Mouse (Mus musculus) heart, adult 18-20 months (tissue): ENCODE data around the gene Myh7. TPM values are rescaled to one million over a fixed set of nuclear protein-coding genes. Genes with fewer than 3 reads are reported as not detected.

ENCODE experiments used
- microRNA-seq, 2 experiments: library from miRNA; unstranded; fragments of <30 nt; microRNA quantifications; one replicate each; pipeline ENCODE4 v1.2.0; 2022
- total RNA-seq, 2 experiments: library from RNA; stranded (reverse); gene quantifications; 2 replicates each; pipeline ENCODE4 v1.2.3; 2021

Myh7 gene
- total RNA-seq, 2 experiments from 2014 or later: 1,849 to 2,242 TPM

Small RNAs within 50 kb of the gene (microRNA-seq; reads per million reads assigned to microRNA genes)
- gene Mir208a: 1,739 to 13,063 reads per million in 2 experiments
- gene Mir208b: 23.9 to 165 reads per million in 2 experiments

Other genes starting within 250 kb of the Myh7 start
- gene Slc7a8, start 212.7 kb downstream of the Myh7 start, total RNA-seq: 1 to 10 TPM; 3.1 to 3.3 TPM
- gene Rnf212b, start 180.5 kb downstream of the Myh7 start, total RNA-seq: under 1 TPM; 0.36 to 0.57 TPM
- gene Homez, start 123.7 kb downstream of the Myh7 start, total RNA-seq: 1 to 10 TPM; 4.7 to 5.5 TPM
- 1 to 10 TPM; 3.3 to 3.4 TPM for gene Ppp1r3e, start 117.1 kb downstream of the Myh7 start, total RNA-seq
- 10 to 100 TPM; 42.4 to 44.1 TPM for gene Bcl2l2, start 111.2 kb downstream of the Myh7 start, total RNA-seq
- 1 to 10 TPM; 6.6 to 9.0 TPM for gene Gm20521, start 111.2 kb downstream of the Myh7 start, total RNA-seq
- gene Pabpn1, start 102.1 kb downstream of the Myh7 start, total RNA-seq: 10 to 100 TPM; 39.1 to 46.9 TPM
- gene Slc22a17, start 81.5 kb downstream of the Myh7 start, total RNA-seq: 1 to 10 TPM; 1.9 to 2.5 TPM
- 1 to 10 TPM; 1.7 to 2.0 TPM for gene Efs, start 68.5 kb downstream of the Myh7 start, total RNA-seq
- not detected for gene Il25, start 61.9 kb downstream of the Myh7 start, total RNA-seq
- gene Cmtm5, start 58.4 kb downstream of the Myh7 start, total RNA-seq: under 1 TPM in 1 of 2 experiments, not detected in 1; 0.44 TPM
- gene Myh6, start 27.7 kb downstream of the Myh7 start, total RNA-seq: over 10,000 TPM; 21,244 to 21,975 TPM
- not detected for gene Gm17428, start 17.7 kb downstream of the Myh7 start, total RNA-seq
- gene Ngdn, start 20.8 kb upstream of the Myh7 start, total RNA-seq: 10 to 100 TPM; 27.7 to 31.1 TPM
- gene Zfhx2, start 97.7 kb upstream of the Myh7 start, total RNA-seq: 1 to 10 TPM; 4.5 to 5.0 TPM
- 10 to 100 TPM; 11.3 to 12.9 TPM for gene Thtpa, start 100.2 kb upstream of the Myh7 start, total RNA-seq
- gene Ap1g2, start 112.0 kb upstream of the Myh7 start, total RNA-seq: 1 to 10 TPM; 3.3 to 8.3 TPM
- gene Jph4, start 122.3 kb upstream of the Myh7 start, total RNA-seq: under 1 TPM in 1 of 2 experiments, not detected in 1; 0.08 TPM
- not detected for gene Dhrs2, start 227.4 kb upstream of the Myh7 start, total RNA-seq